In the genomic region with DNA sequence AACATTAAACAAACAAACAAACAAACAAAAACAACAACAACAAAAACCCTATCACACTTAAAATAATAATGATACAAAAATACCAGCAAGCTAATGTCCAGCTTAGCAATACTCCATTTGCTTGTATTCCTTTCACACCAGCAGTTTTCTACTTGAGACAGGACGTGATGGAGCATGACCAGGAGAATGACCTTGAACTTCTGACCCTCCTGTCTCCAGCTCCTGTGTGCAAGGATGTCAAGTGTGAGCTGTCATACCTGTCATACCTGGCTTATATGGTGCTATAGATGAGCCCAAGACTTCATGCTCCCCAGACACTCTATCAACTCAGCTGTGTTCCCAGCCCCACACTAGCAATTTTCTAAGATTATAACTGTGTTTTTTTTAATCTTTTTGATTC, we compare ENCODE assay signal across 18 mouse cellular contexts.
"Had no signal": no experiment of that assay in that cellular context is flagged by ENCODE, and none has a peak within 500 bp of the region (broad histone marks: within the 10 kb centered on the region; RNA-seq: fewer than 3 reads in every experiment).

No protein-coding gene starts in this region.

- H3K4me2 ChIP-seq: liver, embryonic 12.5 days; liver, embryonic 15.5 days; midbrain, embryonic 15.5 days; neural tube, embryonic 12.5 days; neural tube, embryonic 15.5 days had no signal

- H3K27me3 ChIP-seq: limb, embryonic 13.5 days; liver, embryonic 12.5 days; liver, embryonic 15.5 days; lung, embryonic 15.5 days; megakaryocyte, embryonic 14.5 days; midbrain, embryonic 15.5 days had no signal

- ATAC-seq: liver, embryonic 12.5 days; midbrain, embryonic 15.5 days had no signal

- H3K4me3 ChIP-seq: limb, embryonic 10.5 days; limb, embryonic 13.5 days; liver, embryonic 12.5 days; liver, embryonic 15.5 days; lung, embryonic 15.5 days; megakaryocyte, embryonic 14.5 days; midbrain, embryonic 10.5 days; midbrain, embryonic 15.5 days; neural tube, embryonic 12.5 days; neural tube, embryonic 15.5 days had no signal

- H3K27ac ChIP-seq: limb, embryonic 10.5 days; limb, embryonic 13.5 days; liver, embryonic 12.5 days; liver, embryonic 15.5 days; midbrain, embryonic 10.5 days; midbrain, embryonic 15.5 days; neural tube, embryonic 12.5 days; neural tube, embryonic 15.5 days had no signal

- DNase-seq: kidney, adult 11 months; kidney, postnatal 14 days; kidney, postnatal 4 days; liver; lung, adult 18-20 months; lung, postnatal 10 days; lung, postnatal 36 days; right cerebral cortex, adult 18-20 months had no signal

- H3K9me3 ChIP-seq: limb, embryonic 10.5 days; limb, embryonic 13.5 days; liver, embryonic 12.5 days; liver, embryonic 15.5 days; lung, embryonic 15.5 days; megakaryocyte, embryonic 14.5 days; midbrain, embryonic 10.5 days; midbrain, embryonic 15.5 days; neural tube, embryonic 12.5 days; neural tube, embryonic 15.5 days had no signal

- H3K4me1 ChIP-seq: megakaryocyte, embryonic 14.5 days; midbrain, embryonic 15.5 days had no signal

- H3K9ac ChIP-seq: limb, embryonic 13.5 days; liver, embryonic 12.5 days; liver, embryonic 15.5 days; lung, embryonic 15.5 days; midbrain, embryonic 15.5 days; neural tube, embryonic 12.5 days; neural tube, embryonic 15.5 days had no signal

- H3K36me3 ChIP-seq: limb, embryonic 10.5 days; limb, embryonic 13.5 days; liver, embryonic 12.5 days; liver, embryonic 15.5 days; lung, embryonic 15.5 days; midbrain, embryonic 10.5 days; midbrain, embryonic 15.5 days; neural tube, embryonic 12.5 days; neural tube, embryonic 15.5 days had no signal
